In genomic region chr6:91379871-91380270, GRCm38 (mm10) we compare ENCODE assay signal across 27 mouse cellular contexts. TPM values are rescaled to one million over a fixed set of nuclear protein-coding genes. Genes with fewer than 3 reads are reported as not detected.
A peak's percentile ranks its signal among the peaks of the same experiment; 100 is the strongest.
DNase-seq lines count a peak whose midpoint lies in the region; ATAC-seq lines count a peak whose summit lies in the region.
"Had no signal": no experiment of that assay in that cellular context is flagged by ENCODE, and none has a peak within 500 bp of the region (broad histone marks: within the 10 kb centered on the region; RNA-seq: fewer than 3 reads in every experiment).

No protein-coding gene starts in this region.

- 77% methylated on average over 4 of the region's 4 CpGs for WGBS in hindbrain, embryonic 15.5 days
- WGBS in hindbrain, embryonic 11.5 days = 80% methylated on average over 4 of the region's 4 CpGs
- WGBS in forebrain, embryonic 16.5 days = 40% methylated on average over 4 of the region's 4 CpGs

- H3K4me3 ChIP-seq in hindbrain, embryonic 15.5 days = no peak overlapping the region
- no peak overlapping the region for H3K4me3 ChIP-seq in hindbrain, embryonic 11.5 days (ENCODE audit: low read depth, low read length)
- H3K4me3 ChIP-seq in forebrain, embryonic 16.5 days (replicated peaks; ENCODE audit: low read length) = no peak overlapping the region
- H3K4me3 ChIP-seq: gastrocnemius, adult 2 months; kidney, embryonic 15.5 days; liver, embryonic 13.5 days; megakaryocyte, embryonic 14.5 days; midbrain, embryonic 12.5 days; neural tube, embryonic 12.5 days had no signal

- no peak overlapping the region for H3K9ac ChIP-seq in hindbrain, embryonic 15.5 days
- no peak overlapping the region for H3K9ac ChIP-seq in hindbrain, embryonic 11.5 days (ENCODE audit: low read depth, low read length)
- no peak overlapping the region for H3K9ac ChIP-seq in forebrain, embryonic 16.5 days (replicated peaks; ENCODE audit: low read depth, low read length)
- H3K9ac ChIP-seq: kidney, embryonic 15.5 days; liver, embryonic 13.5 days; midbrain, embryonic 12.5 days; neural tube, embryonic 12.5 days had no signal

- H3K9me3 ChIP-seq in hindbrain, embryonic 15.5 days = no peaks in the 10 kb centered on the region
- no peaks in the 10 kb centered on the region for H3K9me3 ChIP-seq in hindbrain, embryonic 11.5 days (ENCODE audit: control insufficient read depth, low read length)
- H3K9me3 ChIP-seq in forebrain, embryonic 16.5 days (ENCODE audit: control insufficient read depth, low read length) = no peaks in the 10 kb centered on the region
- H3K9me3 ChIP-seq: kidney, embryonic 15.5 days; liver, embryonic 13.5 days; megakaryocyte, embryonic 14.5 days; midbrain, embryonic 12.5 days; neural tube, embryonic 12.5 days had no signal

- DNase-seq in hindbrain, embryonic 11.5 days (ENCODE audit: low spot score) = no peak
- DNase-seq in 3T3-L1 (ENCODE audit: low read depth, low spot score) = peak; percentile 41
- peak; percentile 27 for DNase-seq in NIH3T3 (ENCODE audit: low read depth)
- DNase-seq in adipocyte (ENCODE audit: low spot score) = no peak
- no peak for DNase-seq in right cerebral cortex, postnatal 4 days
- DNase-seq: B cell, adult 2 months; cerebellum, adult 11 months; cerebellum, adult 9-10 months; cerebellum, postnatal 36 days; gastrocnemius, adult 2 months; gastrocnemius, postnatal 36 days; heart, adult 18-20 months; kidney, adult 18-20 months; liver, embryonic 13.5 days; lung, adult 18-20 months; lung, postnatal 4 days; thymus, postnatal 14 days had no signal

- ATAC-seq in hindbrain, embryonic 15.5 days (ENCODE audit: low FRiP score, low read depth) = no peak
- no peak for ATAC-seq in hindbrain, embryonic 11.5 days (ENCODE audit: low FRiP score)
- no peak; the same call in 1 of the 2 replicates for ATAC-seq in forebrain, embryonic 16.5 days
- ATAC-seq: lung, postnatal 0 days had no signal

- no peaks in the 10 kb centered on the region for H3K4me1 ChIP-seq in hindbrain, embryonic 15.5 days (replicated peaks)
- H3K4me1 ChIP-seq in hindbrain, embryonic 11.5 days (replicated peaks; ENCODE audit: control insufficient read depth, insufficient read depth, low read length) = no peaks in the 10 kb centered on the region
- H3K4me1 ChIP-seq in forebrain, embryonic 16.5 days (replicated peaks; ENCODE audit: control insufficient read depth, insufficient read depth, low read length) = peaks cover 11% of the 10 kb centered on the region
- H3K4me1 ChIP-seq: liver, embryonic 13.5 days; midbrain, embryonic 12.5 days had no signal

- no peaks in the 10 kb centered on the region for H3K27me3 ChIP-seq in hindbrain, embryonic 15.5 days
- no peaks in the 10 kb centered on the region for H3K27me3 ChIP-seq in hindbrain, embryonic 11.5 days (ENCODE audit: control insufficient read depth, insufficient read depth, low read length)
- H3K27me3 ChIP-seq in forebrain, embryonic 16.5 days (replicated peaks; ENCODE audit: control insufficient read depth, insufficient read depth, low read length) = no peaks in the 10 kb centered on the region
- H3K27me3 ChIP-seq: kidney, embryonic 15.5 days; liver, embryonic 13.5 days; midbrain, embryonic 12.5 days; neural tube, embryonic 12.5 days had no signal

- no peaks in the 10 kb centered on the region for H3K36me3 ChIP-seq in hindbrain, embryonic 15.5 days
- H3K36me3 ChIP-seq in hindbrain, embryonic 11.5 days (ENCODE audit: control insufficient read depth, insufficient read depth, low read length) = no peaks in the 10 kb centered on the region
- 0 out of 2 replicates have a peak, but pooled peaks cover 2% of the 10 kb centered on the region for H3K36me3 ChIP-seq in forebrain, embryonic 16.5 days (ENCODE audit: control insufficient read depth, insufficient read depth)
- H3K36me3 ChIP-seq: kidney, embryonic 15.5 days; liver, embryonic 13.5 days; neural tube, embryonic 12.5 days had no signal

- H3K27ac ChIP-seq in hindbrain, embryonic 15.5 days (replicated peaks) = 0 out of 2 replicates have a peak overlapping the region, but pooled peaks have one; percentile 30
- H3K27ac ChIP-seq in hindbrain, embryonic 11.5 days (ENCODE audit: low read depth, low read length) = no peak overlapping the region
- peak overlapping the region; percentile 24; the same call in 1 of the 2 replicates for H3K27ac ChIP-seq in forebrain, embryonic 16.5 days (ENCODE audit: low read length)
- H3K27ac ChIP-seq: gastrocnemius, adult 2 months; kidney, embryonic 15.5 days; liver, embryonic 13.5 days; midbrain, embryonic 12.5 days; neural tube, embryonic 12.5 days had no signal

- no peak overlapping the region for H3K4me2 ChIP-seq in hindbrain, embryonic 15.5 days
- no peak overlapping the region for H3K4me2 ChIP-seq in hindbrain, embryonic 11.5 days (replicated peaks; ENCODE audit: low read depth, low read length)
- H3K4me2 ChIP-seq in forebrain, embryonic 16.5 days (ENCODE audit: low read length) = no peak overlapping the region
- H3K4me2 ChIP-seq: heart, embryonic 11.5 days; kidney, embryonic 15.5 days; liver, embryonic 13.5 days; midbrain, embryonic 12.5 days; neural tube, embryonic 12.5 days had no signal

RNA-seq across cellular contexts. Expression of gene Wnt7a, which starts 31.3 kb away (rescaled TPM):
- 10.1 and 11.0 TPM in 2 replicates for polyA plus RNA-seq in hindbrain, embryonic 15.5 days (2015; fragmentation: Nextera tagmentation; extraction: Ambion mirVana)
- polyA plus RNA-seq in hindbrain, embryonic 11.5 days (2014; fragmentation: Nextera tagmentation; extraction: Ambion mirVana) = 7.6 and 10.3 TPM in 2 replicates
- 22.7 and 23.0 TPM in 2 replicates for polyA plus RNA-seq in forebrain, embryonic 16.5 days (2015; fragmentation: Nextera tagmentation; extraction: Ambion mirVana)
- polyA plus RNA-seq: intestine, embryonic 14.5 days; liver, embryonic 13.5 days; urinary bladder, adult 2 months had no signal

Comparison
In these comparisons a context has a peak if more than half of its experiments do, and no peak if none do; other contexts are left out.
1. DNase-seq: peak in 3T3-L1 (single experiment) and NIH3T3 (single experiment); none in hindbrain, embryonic 11.5 days (single experiment), adipocyte (single experiment) and right cerebral cortex, postnatal 4 days (single experiment).